8 mouse cellular contexts compared by ENCODE assay signal in genomic region chr9:54700174-54700475, GRCm38 (mm10). TPM values are rescaled to one million over a fixed set of nuclear protein-coding genes. Genes with fewer than 3 reads are reported as not detected.
DNase-seq lines count a peak whose midpoint lies in the region; ATAC-seq and TF ChIP-seq lines count a peak whose summit lies in the region.

No protein-coding gene starts in this region.

- H3K27me3 ChIP-seq in neural tube, embryonic 11.5 days (ENCODE audit: control insufficient read depth, insufficient read depth, low read length) = peaks cover 28% of the 10 kb centered on the region
- no peaks in the 10 kb centered on the region for H3K27me3 ChIP-seq in hindbrain, postnatal 0 days (ENCODE audit: insufficient read depth, low read length)
- H3K27me3 ChIP-seq in midbrain, embryonic 11.5 days (ENCODE audit: control insufficient read depth, insufficient read depth, low read length) = peaks cover 26% of the 10 kb centered on the region

- 28% methylated on average over 9 of the region's 9 CpGs for WGBS in neural tube, embryonic 11.5 days
- WGBS in hindbrain, postnatal 0 days = 22% methylated on average over 9 of the region's 9 CpGs
- 37% methylated on average over 9 of the region's 9 CpGs for WGBS in midbrain, embryonic 11.5 days

- 0 out of 2 replicates have a peak, but pooled peaks cover 6% of the 10 kb centered on the region for H3K4me1 ChIP-seq in neural tube, embryonic 11.5 days (ENCODE audit: control insufficient read depth, insufficient read depth, low read length)
- peaks cover 9% of the 10 kb centered on the region for H3K4me1 ChIP-seq in embryonic fibroblast, embryonic 13.5 days (ENCODE audit: control insufficient read depth, insufficient read depth, low read length)
- peaks cover 12% of the 10 kb centered on the region; the same call in 1 of the 2 replicates for H3K4me1 ChIP-seq in hindbrain, postnatal 0 days (ENCODE audit: insufficient read depth, low read length)
- H3K4me1 ChIP-seq in midbrain, embryonic 11.5 days (ENCODE audit: control insufficient read depth, insufficient read depth, low read length) = no peaks in the 10 kb centered on the region

- no peak for TF ChIP-seq POLR2A in embryonic fibroblast, embryonic 13.5 days (IDR thresholded peaks at IDR 0.05; ENCODE audit: low read depth, low read length)

- TF ChIP-seq CTCF in embryonic fibroblast, embryonic 13.5 days (IDR thresholded peaks at IDR 0.05; ENCODE audit: borderline replicate concordance, insufficient read depth, low read length) = no peak
- no peak for TF ChIP-seq CTCF in hindbrain, postnatal 0 days (IDR thresholded peaks at IDR 0.05; ENCODE audit: low read depth)

- H3K27ac ChIP-seq in neural tube, embryonic 11.5 days (ENCODE audit: low read depth, low read length) = no peak overlapping the region
- H3K27ac ChIP-seq in embryonic fibroblast, embryonic 13.5 days (ENCODE audit: insufficient read depth, low read length) = no peak overlapping the region
- peak overlapping the region; percentile 62; the same call in 1 of the 2 replicates for H3K27ac ChIP-seq in hindbrain, postnatal 0 days
- H3K27ac ChIP-seq in midbrain, embryonic 11.5 days (ENCODE audit: low read depth, low read length) = no peak overlapping the region

- peak overlapping the region; percentile 64 for H3K4me3 ChIP-seq in neural tube, embryonic 11.5 days (ENCODE audit: low read depth, low read length)
- peak overlapping the region; percentile 72 for H3K4me3 ChIP-seq in embryonic fibroblast, embryonic 13.5 days (ENCODE audit: insufficient read depth, low read length)
- H3K4me3 ChIP-seq in hindbrain, postnatal 0 days (ENCODE audit: low read length) = peak overlapping the region; percentile 75
- H3K4me3 ChIP-seq in midbrain, embryonic 11.5 days (ENCODE audit: low read depth, low read length) = peak overlapping the region; percentile 47

- no peak for ATAC-seq in neural tube, embryonic 11.5 days (ENCODE audit: insufficient read depth, low FRiP score, low TSS enrichment)
- ATAC-seq in hindbrain, postnatal 0 days = no peak
- no peak for ATAC-seq in midbrain, embryonic 11.5 days (ENCODE audit: low FRiP score)
- no peak for ATAC-seq in megakaryocyte-erythroid progenitor cell, adult 5-6 weeks (replicated peaks; ENCODE audit: low FRiP score, low TSS enrichment, poor library complexity, severe bottlenecking)

- H3K36me3 ChIP-seq in neural tube, embryonic 11.5 days (ENCODE audit: control insufficient read depth, insufficient read depth, low read length) = no peaks in the 10 kb centered on the region
- H3K36me3 ChIP-seq in hindbrain, postnatal 0 days (ENCODE audit: insufficient read depth, low read length) = no peaks in the 10 kb centered on the region
- H3K36me3 ChIP-seq in midbrain, embryonic 11.5 days (ENCODE audit: control insufficient read depth, insufficient read depth, low read length) = no peaks in the 10 kb centered on the region

- H3K4me2 ChIP-seq in neural tube, embryonic 11.5 days (ENCODE audit: low read depth) = peak overlapping the region; percentile 72
- peak overlapping the region; percentile 95 for H3K4me2 ChIP-seq in hindbrain, postnatal 0 days (ENCODE audit: low read depth, low read length)
- peak overlapping the region; percentile 76 for H3K4me2 ChIP-seq in midbrain, embryonic 11.5 days

- H3K9ac ChIP-seq in neural tube, embryonic 11.5 days (ENCODE audit: low read length) = peak overlapping the region; percentile 70
- H3K9ac ChIP-seq in hindbrain, postnatal 0 days (replicated peaks; ENCODE audit: low read length) = peak overlapping the region; percentile 90
- peak overlapping the region; percentile 59; the same call in 1 of the 2 replicates for H3K9ac ChIP-seq in midbrain, embryonic 11.5 days (ENCODE audit: low read length)

- H3K9me3 ChIP-seq in neural tube, embryonic 11.5 days (ENCODE audit: control insufficient read depth, low read length) = no peaks in the 10 kb centered on the region; the same call in 1 of the 2 replicates
- no peaks in the 10 kb centered on the region; the same call in 1 of the 2 replicates for H3K9me3 ChIP-seq in hindbrain, postnatal 0 days (ENCODE audit: low read length)
- H3K9me3 ChIP-seq in midbrain, embryonic 11.5 days (ENCODE audit: control insufficient read depth, low read length) = no peaks in the 10 kb centered on the region

- DNase-seq in neural tube, embryonic 11.5 days (ENCODE audit: low spot score) = no peak
- no peak for DNase-seq in neural tube, embryonic 10.5 days (ENCODE audit: extremely low spot score, low spot score)
- DNase-seq in hindbrain, postnatal 0 days (ENCODE audit: low spot score) = peak; percentile 25
- no peak for DNase-seq in midbrain, embryonic 11.5 days (ENCODE audit: low spot score, missing footprints)
- DNase-seq in ovary, adult 18-20 months (ENCODE audit: low spot score) = no peak
- DNase-seq in cerebellum, adult 8-10 months = no peak

RNA-seq across cellular contexts. Expression of gene Dnaja4, which starts 1.5 kb away (rescaled TPM):
- polyA plus RNA-seq in neural tube, embryonic 11.5 days (2014; fragmentation: Nextera tagmentation; extraction: Ambion mirVana) = 3.7 and 4.3 TPM in 2 replicates
- polyA plus RNA-seq in embryonic fibroblast, embryonic 13.5 days (2011; ENCODE audit: insufficient read length, low read depth, missing spikeins) = 14.7 and 16.3 TPM in 2 replicates
- 5.5 and 11.3 TPM in 2 replicates for total RNA-seq in hindbrain, postnatal 0 days (2014; rRNA removed)
- polyA plus RNA-seq in hindbrain, postnatal 0 days (2015; fragmentation: Nextera tagmentation; extraction: Ambion mirVana) = 6.2 and 6.7 TPM in 2 replicates
- 4.0 and 4.7 TPM in 2 replicates for polyA plus RNA-seq in midbrain, embryonic 11.5 days (2014; fragmentation: Nextera tagmentation; extraction: Ambion mirVana)
- 9.2 and 10.4 TPM in 2 replicates for total RNA-seq in megakaryocyte-erythroid progenitor cell, adult 5-6 weeks (2014; fragmentation: Nextera tagmentation)
- 6.1 and 7.4 TPM in 2 replicates for total RNA-seq in megakaryocyte-erythroid progenitor cell, adult 5-6 weeks (2017)

RNA-seq across cellular contexts. Expression of gene Wdr61, which starts 34.2 kb away (rescaled TPM):
- polyA plus RNA-seq in neural tube, embryonic 11.5 days (2014; fragmentation: Nextera tagmentation; extraction: Ambion mirVana) = 145 and 147 TPM in 2 replicates
- polyA plus RNA-seq in embryonic fibroblast, embryonic 13.5 days (2011; ENCODE audit: insufficient read length, low read depth, missing spikeins) = 80.0 and 81.6 TPM in 2 replicates
- 35.6 and 37.9 TPM in 2 replicates for total RNA-seq in hindbrain, postnatal 0 days (2014; rRNA removed)
- 88.5 and 96.7 TPM in 2 replicates for polyA plus RNA-seq in hindbrain, postnatal 0 days (2015; fragmentation: Nextera tagmentation; extraction: Ambion mirVana)
- 179 and 181 TPM in 2 replicates for polyA plus RNA-seq in midbrain, embryonic 11.5 days (2014; fragmentation: Nextera tagmentation; extraction: Ambion mirVana)
- total RNA-seq in megakaryocyte-erythroid progenitor cell, adult 5-6 weeks (2014; fragmentation: Nextera tagmentation) = 94.9 and 125 TPM in 2 replicates
- 123 and 136 TPM in 2 replicates for total RNA-seq in megakaryocyte-erythroid progenitor cell, adult 5-6 weeks (2017)

RNA-seq across cellular contexts. Expression of gene Acsbg1, which starts 38.5 kb away (rescaled TPM):
- 7.2 and 7.7 TPM in 2 replicates for polyA plus RNA-seq in neural tube, embryonic 11.5 days (2014; fragmentation: Nextera tagmentation; extraction: Ambion mirVana)
- polyA plus RNA-seq in embryonic fibroblast, embryonic 13.5 days (2011; ENCODE audit: insufficient read length, low read depth, missing spikeins) = 0.55 and 0.56 TPM in 2 replicates
- total RNA-seq in hindbrain, postnatal 0 days (2014; rRNA removed) = 101 and 106 TPM in 2 replicates
- polyA plus RNA-seq in hindbrain, postnatal 0 days (2015; fragmentation: Nextera tagmentation; extraction: Ambion mirVana) = 57.1 and 67.4 TPM in 2 replicates
- polyA plus RNA-seq in midbrain, embryonic 11.5 days (2014; fragmentation: Nextera tagmentation; extraction: Ambion mirVana) = 9.9 and 11.0 TPM in 2 replicates
- total RNA-seq in megakaryocyte-erythroid progenitor cell, adult 5-6 weeks (2014; fragmentation: Nextera tagmentation) = 0.12 TPM in 1 of 2 replicates, not detected in the other
- total RNA-seq in megakaryocyte-erythroid progenitor cell, adult 5-6 weeks (2017) = not detected in 2 replicates
